Comparison of ENCODE assay signal across 9 mouse cellular contexts in genomic region chr19:23147026-23147966, GRCm38 (mm10). TPM values are rescaled to one million over a fixed set of nuclear protein-coding genes. Genes with fewer than 3 reads are reported as not detected.
DNase-seq lines count a peak whose midpoint lies in the region; ATAC-seq lines count a peak whose summit lies in the region.
"Had no signal": no experiment of that assay in that cellular context is flagged by ENCODE, and none has a peak within 500 bp of the region (broad histone marks: within the 10 kb centered on the region; RNA-seq: fewer than 3 reads in every experiment).

No protein-coding gene starts in this region.

- H3K27ac ChIP-seq in hindbrain, embryonic 16.5 days (ENCODE audit: low read depth, low read length), result peak overlapping the region; percentile 58; the same call in 1 of the 2 replicates
- no peak overlapping the region for H3K27ac ChIP-seq in embryonic facial prominence, embryonic 10.5 days (replicated peaks)
- H3K27ac ChIP-seq: limb, embryonic 15.5 days had no signal

- H3K9me3 ChIP-seq in megakaryocyte, embryonic 14.5 days, result no peaks in the 10 kb centered on the region
- H3K9me3 ChIP-seq in hindbrain, embryonic 16.5 days (ENCODE audit: control insufficient read depth, low read length), result no peaks in the 10 kb centered on the region
- H3K9me3 ChIP-seq in embryonic facial prominence, embryonic 10.5 days, result no peaks in the 10 kb centered on the region
- H3K9me3 ChIP-seq: limb, embryonic 15.5 days had no signal

- peaks cover 41% of the 10 kb centered on the region for H3K36me3 ChIP-seq in megakaryocyte, embryonic 14.5 days (replicated peaks; ENCODE audit: low read length)
- no peaks in the 10 kb centered on the region for H3K36me3 ChIP-seq in hindbrain, embryonic 16.5 days (ENCODE audit: control insufficient read depth, insufficient read depth, low read length)
- H3K36me3 ChIP-seq in embryonic facial prominence, embryonic 10.5 days (replicated peaks), result no peaks in the 10 kb centered on the region
- H3K36me3 ChIP-seq: limb, embryonic 15.5 days had no signal

- no peak for ATAC-seq in megakaryocyte, adult 5-6 weeks (ENCODE audit: poor library complexity, severe bottlenecking)
- no peak for ATAC-seq in hindbrain, embryonic 16.5 days

- 62% methylated on average over 15 of the region's 15 CpGs for WGBS in hindbrain, embryonic 16.5 days
- 78% methylated on average over 15 of the region's 15 CpGs for WGBS in embryonic facial prominence, embryonic 10.5 days

- no peaks in the 10 kb centered on the region for H3K27me3 ChIP-seq in megakaryocyte, embryonic 14.5 days (replicated peaks)
- H3K27me3 ChIP-seq in hindbrain, embryonic 16.5 days (replicated peaks; ENCODE audit: control insufficient read depth, insufficient read depth, low read length), result peaks cover 2% of the 10 kb centered on the region
- peaks cover 29% of the 10 kb centered on the region for H3K27me3 ChIP-seq in embryonic facial prominence, embryonic 10.5 days (replicated peaks; ENCODE audit: low read depth, poor library complexity, severe bottlenecking)

- no peak overlapping the region; the same call in 1 of the 2 replicates for H3K4me2 ChIP-seq in hindbrain, embryonic 16.5 days (ENCODE audit: low read length)
- H3K4me2 ChIP-seq: limb, embryonic 15.5 days had no signal

- H3K9ac ChIP-seq in hindbrain, embryonic 16.5 days (ENCODE audit: low read depth, low read length), result peak overlapping the region; percentile 28; the same call in 1 of the 2 replicates
- H3K9ac ChIP-seq: limb, embryonic 15.5 days had no signal

- peak; percentile 69 to 75 for DNase-seq in frontal cortex, adult 2 months (ENCODE audit: extremely low spot score in 1 of 2, low spot score in 1 of 2)
- no peak for DNase-seq in frontal cortex, postnatal 14 days (ENCODE audit: low spot score in 2 of 2)
- DNase-seq in right cerebral cortex, postnatal 25 days, result peak; percentile 57
- DNase-seq in embryonic facial prominence, embryonic 10.5 days (ENCODE audit: low spot score), result no peak
- no peak for DNase-seq in ovary, postnatal 10 days (ENCODE audit: low spot score)

- peak overlapping the region; percentile 75 for H3K4me3 ChIP-seq in megakaryocyte, embryonic 14.5 days (replicated peaks)
- H3K4me3 ChIP-seq in hindbrain, embryonic 16.5 days (ENCODE audit: low read length), result no peak overlapping the region
- no peak overlapping the region for H3K4me3 ChIP-seq in embryonic facial prominence, embryonic 10.5 days
- H3K4me3 ChIP-seq: limb, embryonic 15.5 days had no signal

- peaks cover 97% of the 10 kb centered on the region for H3K4me1 ChIP-seq in megakaryocyte, embryonic 14.5 days
- H3K4me1 ChIP-seq in hindbrain, embryonic 16.5 days (ENCODE audit: control insufficient read depth, insufficient read depth, low read depth, low read length), result peaks cover 7% of the 10 kb centered on the region
- H3K4me1 ChIP-seq in embryonic facial prominence, embryonic 10.5 days, result peaks cover 17% of the 10 kb centered on the region

RNA-seq across cellular contexts. Expression of gene Klf9, which starts 6.3 kb away (rescaled TPM):
- polyA plus RNA-seq in frontal cortex, adult 2 months (2012; rRNA removed), result 87.8 and 94.2 TPM in 2 replicates
- 4.7 and 12.2 TPM in 2 replicates for polyA plus RNA-seq in megakaryocyte, embryonic 14.5 days (2012; ENCODE audit: insufficient read depth, low replicate concordance)
- 7.0 and 9.4 TPM in 2 replicates for total RNA-seq in megakaryocyte, adult 5-6 weeks (2015)
- 5.4 and 6.2 TPM in 2 replicates for total RNA-seq in megakaryocyte, adult 5-6 weeks (2017)
- 3.8 and 4.9 TPM in 2 replicates for polyA plus RNA-seq in hindbrain, embryonic 16.5 days (2015; fragmentation: Nextera tagmentation; extraction: Ambion mirVana)
- polyA plus RNA-seq in embryonic facial prominence, embryonic 10.5 days (2016; fragmentation: Nextera tagmentation; extraction: Ambion mirVana), result 0.79 and 0.96 TPM in 2 replicates

Comparison
In these comparisons a context has a peak if more than half of its experiments do, and no peak if none do; other contexts are left out.
1. DNase-seq: peak in frontal cortex, adult 2 months (2 of 2) and right cerebral cortex, postnatal 25 days (single experiment); none in frontal cortex, postnatal 14 days (0 of 2), embryonic facial prominence, embryonic 10.5 days (single experiment) and ovary, postnatal 10 days (single experiment).